9 mouse cellular contexts compared by ENCODE assay signal in the genomic region with DNA sequence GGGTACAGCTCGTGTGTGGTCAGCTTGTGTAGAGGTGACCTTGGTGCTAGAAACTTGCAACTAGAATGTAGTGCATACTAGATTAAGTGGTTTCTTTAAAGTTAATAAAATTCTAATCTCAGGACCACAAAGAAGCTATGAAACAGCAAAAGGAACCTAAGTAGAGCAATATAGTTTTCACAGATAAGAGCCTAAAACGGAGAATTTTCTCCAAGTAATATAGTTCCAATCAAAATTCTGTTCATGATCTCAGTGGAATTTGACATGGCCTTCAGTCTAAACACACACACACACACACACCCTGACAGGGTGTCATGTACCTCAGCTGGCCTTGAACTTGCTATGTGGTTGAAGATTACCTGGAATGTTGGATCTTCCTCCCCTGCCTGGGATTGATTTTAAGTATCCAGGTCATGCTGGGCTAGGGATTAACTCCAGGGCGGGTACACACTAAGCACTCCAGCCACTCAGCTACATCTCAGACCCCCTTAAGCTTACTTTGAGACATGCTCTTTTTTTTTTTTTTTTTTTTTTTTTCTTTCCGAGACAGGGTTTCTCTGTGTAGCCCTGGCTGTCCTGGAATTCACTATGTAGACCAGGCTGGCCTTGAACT. TPM values are rescaled to one million over a fixed set of nuclear protein-coding genes. Genes with fewer than 3 reads are reported as not detected.
A peak's percentile ranks its signal among the peaks of the same experiment; 100 is the strongest.
DNase-seq lines count a peak whose midpoint lies in the region; ATAC-seq and TF ChIP-seq lines count a peak whose summit lies in the region.
"Had no signal": no experiment of that assay in that cellular context is flagged by ENCODE, and none has a peak within 500 bp of the region (broad histone marks: within the 10 kb centered on the region; RNA-seq: fewer than 3 reads in every experiment).

No protein-coding gene starts in this region.

- H3K4me3 ChIP-seq in lung, embryonic 15.5 days: peak overlapping the region; percentile 85
- no peak overlapping the region for H3K4me3 ChIP-seq in lung, adult 2 months (replicated peaks; ENCODE audit: extremely low read depth, low read depth, low read length)
- H3K4me3 ChIP-seq in embryonic facial prominence, embryonic 15.5 days (replicated peaks): peak overlapping the region; percentile 84
- peak overlapping the region; percentile 93 for H3K4me3 ChIP-seq in limb, embryonic 11.5 days (ENCODE audit: low read depth, low read length)
- peak overlapping the region; percentile 92; the same call in 1 of the 2 replicates for H3K4me3 ChIP-seq in neural tube, embryonic 15.5 days (replicated peaks)

- H3K9ac ChIP-seq in lung, embryonic 15.5 days: peak overlapping the region; percentile 65; the same call in 1 of the 2 replicates
- H3K9ac ChIP-seq in embryonic facial prominence, embryonic 15.5 days: peak overlapping the region; percentile 57; the same call in 1 of the 2 replicates
- H3K9ac ChIP-seq in limb, embryonic 11.5 days (ENCODE audit: low read length): no peak overlapping the region
- no peak overlapping the region for H3K9ac ChIP-seq in neural tube, embryonic 15.5 days (replicated peaks)

- no peak for ATAC-seq in lung, embryonic 15.5 days (ENCODE audit: borderline replicate concordance, extremely low read depth, low FRiP score, low TSS enrichment)
- ATAC-seq in embryonic facial prominence, embryonic 15.5 days (ENCODE audit: insufficient number of reproducible peaks, low FRiP score, low TSS enrichment, low read depth): no peak
- ATAC-seq in limb, embryonic 11.5 days (ENCODE audit: insufficient number of reproducible peaks, low FRiP score, low TSS enrichment, low read depth): no peak
- ATAC-seq in neural tube, embryonic 15.5 days (ENCODE audit: low FRiP score): no peak

- WGBS in lung, embryonic 15.5 days: 31% methylated on average over 4 of the region's 4 CpGs
- WGBS in lung, adult 2 months: 54% methylated on average over 4 of the region's 4 CpGs
- WGBS in embryonic facial prominence, embryonic 15.5 days: 43% methylated on average over 4 of the region's 4 CpGs
- 44% methylated on average over 4 of the region's 4 CpGs for WGBS in limb, embryonic 11.5 days
- 60% methylated on average over 4 of the region's 4 CpGs for WGBS in neural tube, embryonic 15.5 days

- H3K4me2 ChIP-seq in lung, embryonic 15.5 days: peak overlapping the region; percentile 82
- H3K4me2 ChIP-seq in embryonic facial prominence, embryonic 15.5 days (replicated peaks): peak overlapping the region; percentile 77
- H3K4me2 ChIP-seq in limb, embryonic 11.5 days (ENCODE audit: low read depth, severe bottlenecking): peak overlapping the region; percentile 81
- H3K4me2 ChIP-seq in neural tube, embryonic 15.5 days: peak overlapping the region; percentile 85

- no peak for DNase-seq in lung, adult 2 months
- DNase-seq in limb, embryonic 11.5 days (ENCODE audit: low spot score): no peak
- no peak for DNase-seq in adrenal gland, adult 8-10 months
- no peak for DNase-seq in kidney, postnatal 36 days
- DNase-seq in kidney, adult 11 months: no peak
- DNase-seq: adrenal gland, postnatal 36 days had no signal

- TF ChIP-seq CTCF in lung, adult 2 months (IDR thresholded peaks at IDR 0.05; ENCODE audit: insufficient read depth, low read length): no peak

- TF ChIP-seq POLR2A in lung, adult 2 months (IDR thresholded peaks at IDR 0.05; ENCODE audit: borderline replicate concordance, extremely low read depth, low read depth, low read length): no peak

- peaks cover 59% of the 10 kb centered on the region for H3K36me3 ChIP-seq in lung, embryonic 15.5 days
- peaks cover 54% of the 10 kb centered on the region for H3K36me3 ChIP-seq in embryonic facial prominence, embryonic 15.5 days
- peaks cover 22% of the 10 kb centered on the region for H3K36me3 ChIP-seq in limb, embryonic 11.5 days (ENCODE audit: control insufficient read depth, insufficient read depth, low read length)
- H3K36me3 ChIP-seq in neural tube, embryonic 15.5 days: peaks cover 23% of the 10 kb centered on the region

- no peaks in the 10 kb centered on the region for H3K27me3 ChIP-seq in lung, embryonic 15.5 days
- H3K27me3 ChIP-seq in embryonic facial prominence, embryonic 15.5 days: no peaks in the 10 kb centered on the region
- no peaks in the 10 kb centered on the region for H3K27me3 ChIP-seq in limb, embryonic 11.5 days (ENCODE audit: control insufficient read depth, insufficient read depth, low read length)
- no peaks in the 10 kb centered on the region for H3K27me3 ChIP-seq in neural tube, embryonic 15.5 days (replicated peaks)

- peak overlapping the region; percentile 98 for H3K27ac ChIP-seq in lung, embryonic 15.5 days
- H3K27ac ChIP-seq in embryonic facial prominence, embryonic 15.5 days (replicated peaks): peak overlapping the region; percentile 98; the same call in 1 of the 2 replicates
- H3K27ac ChIP-seq in limb, embryonic 11.5 days (replicated peaks; ENCODE audit: low read depth, low read length): no peak overlapping the region; the same call in 1 of the 2 replicates
- H3K27ac ChIP-seq in neural tube, embryonic 15.5 days (replicated peaks): peak overlapping the region; percentile 91; the same call in 1 of the 2 replicates

- peaks cover 18% of the 10 kb centered on the region for H3K4me1 ChIP-seq in lung, embryonic 15.5 days
- 0 out of 2 replicates have a peak, but pooled peaks cover 4% of the 10 kb centered on the region for H3K4me1 ChIP-seq in lung, adult 2 months (ENCODE audit: control insufficient read depth, insufficient read depth, low read length)
- H3K4me1 ChIP-seq in embryonic facial prominence, embryonic 15.5 days: peaks cover 16% of the 10 kb centered on the region
- H3K4me1 ChIP-seq in limb, embryonic 11.5 days (ENCODE audit: control insufficient read depth, insufficient read depth, low read length): peaks cover 4% of the 10 kb centered on the region; the same call in 1 of the 2 replicates
- H3K4me1 ChIP-seq in neural tube, embryonic 15.5 days: peaks cover 21% of the 10 kb centered on the region

- H3K9me3 ChIP-seq in lung, embryonic 15.5 days: no peaks in the 10 kb centered on the region
- no peaks in the 10 kb centered on the region for H3K9me3 ChIP-seq in embryonic facial prominence, embryonic 15.5 days (replicated peaks)
- no peaks in the 10 kb centered on the region for H3K9me3 ChIP-seq in limb, embryonic 11.5 days (ENCODE audit: control insufficient read depth, low read length)
- H3K9me3 ChIP-seq in neural tube, embryonic 15.5 days (replicated peaks): no peaks in the 10 kb centered on the region

RNA-seq across cellular contexts. Expression of a gene that starts 1.2 kb away (rescaled TPM):
- polyA plus RNA-seq in lung, embryonic 15.5 days (2015; fragmentation: Nextera tagmentation; extraction: Ambion mirVana): 1,214 and 1,323 TPM in 2 replicates
- 6,011 and 7,617 TPM in 2 replicates for polyA plus RNA-seq in lung, adult 2 months (2012; rRNA removed)
- polyA plus RNA-seq in embryonic facial prominence, embryonic 15.5 days (2015; fragmentation: Nextera tagmentation; extraction: Ambion mirVana): 1,591 and 1,650 TPM in 2 replicates
- 1,214 and 1,288 TPM in 2 replicates for polyA plus RNA-seq in limb, embryonic 11.5 days (2014; fragmentation: Nextera tagmentation; extraction: Ambion mirVana)
- 998 and 1,098 TPM in 2 replicates for polyA plus RNA-seq in neural tube, embryonic 15.5 days (2015; fragmentation: Nextera tagmentation; extraction: Ambion mirVana)
- total RNA-seq in adrenal gland, adult 8-10 months (2022): 1,000 to 10,000 TPM; 2,047 to 2,140 (median 2,121) TPM

RNA-seq across cellular contexts. Expression of a gene that starts 31.1 kb away (rescaled TPM):
- 143 and 158 TPM in 2 replicates for polyA plus RNA-seq in lung, embryonic 15.5 days (2015; fragmentation: Nextera tagmentation; extraction: Ambion mirVana)
- 1.7 and 3.0 TPM in 2 replicates for polyA plus RNA-seq in lung, adult 2 months (2012; rRNA removed)
- 82.9 and 92.3 TPM in 2 replicates for polyA plus RNA-seq in embryonic facial prominence, embryonic 15.5 days (2015; fragmentation: Nextera tagmentation; extraction: Ambion mirVana)
- polyA plus RNA-seq in limb, embryonic 11.5 days (2014; fragmentation: Nextera tagmentation; extraction: Ambion mirVana): 119 and 131 TPM in 2 replicates
- polyA plus RNA-seq in neural tube, embryonic 15.5 days (2015; fragmentation: Nextera tagmentation; extraction: Ambion mirVana): 12.3 and 33.6 TPM in 2 replicates
- 1 to 10 TPM; 2.3 to 3.8 (median 3.7) TPM for total RNA-seq in adrenal gland, adult 8-10 months (2022)

Comparison
In these comparisons a context has a peak if more than half of its experiments do, and no peak if none do; other contexts are left out.
1. H3K9ac ChIP-seq: peak in lung, embryonic 15.5 days (single experiment) and embryonic facial prominence, embryonic 15.5 days (single experiment); none in limb, embryonic 11.5 days (single experiment) and neural tube, embryonic 15.5 days (single experiment).
2. Peak in every context shown above with its lines, with median percentiles within 50 percentile points of each other: H3K4me2 ChIP-seq.